Mouse (Mus musculus): ENCODE measurements at regions not wholly inside any gene's neighbourhood (a gene's known extent, or its start where the extent isn't known, plus 50 kb on each side); places are given as distances from the start of the nearest gene placed in this dataset.

- TF ChIP-seq CHD2 (IDR thresholded peaks at IDR 0.05; ENCODE audit: low read depth, low read length) (no peak), MAFK (IDR thresholded peaks at IDR 0.05; ENCODE audit: insufficient read depth, low read depth, low read length) (no peak)
These were observed 484.9 kb upstream of the Kif2a start for GRCm38 (mm10) chr13:107506832-107507231.
